7 mouse cellular contexts compared by ENCODE assay signal in the genomic region with DNA sequence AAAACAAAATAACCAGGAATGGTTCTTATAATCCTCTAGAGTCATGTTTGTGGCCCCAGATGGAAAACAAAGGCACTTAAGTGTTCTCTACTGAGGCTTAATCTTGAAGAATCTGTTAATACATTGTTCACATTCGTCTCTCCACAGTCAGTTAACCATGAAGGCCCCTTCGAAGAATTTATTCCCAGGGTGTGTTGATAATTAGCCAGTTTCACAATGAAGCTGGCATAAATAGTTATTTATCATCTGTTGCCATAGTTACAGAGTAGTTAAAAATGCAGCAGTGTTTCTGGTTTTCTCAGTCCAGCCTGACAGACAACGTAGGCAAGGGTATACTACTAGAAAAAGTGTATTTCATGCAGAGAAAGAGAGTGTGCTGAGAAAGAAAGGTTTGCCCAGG. TPM values are rescaled to one million over a fixed set of nuclear protein-coding genes. Genes with fewer than 3 reads are reported as not detected.
"Had no signal": no experiment of that assay in that cellular context is flagged by ENCODE, and none has a peak within 500 bp of the region (broad histone marks: within the 10 kb centered on the region; RNA-seq: fewer than 3 reads in every experiment).

No protein-coding gene starts in this region.

RNA-seq across cellular contexts. Expression of gene Ptgdr, which starts 25.0 kb away (rescaled TPM):
- total RNA-seq: megakaryocyte-erythroid progenitor cell, adult 5-6 weeks; monocyte, adult 5-6 weeks; neutrophil, adult 5-6 weeks had no signal
- polyA plus RNA-seq: kidney, embryonic 15.5 days; liver, embryonic 13.5 days; liver, postnatal 0 days; midbrain, embryonic 13.5 days had no signal
